Mouse (Mus musculus) heart, adult 9 months (tissue): ENCODE data around the gene Grm7.

Experiments
- DNase-seq, 2 experiments: peaks; one replicate each; pipeline ENCODE4 v3.0.0; 2022; ENCODE audit warnings: low spot score in 2 of 2

Gene Grm7

DNA sequence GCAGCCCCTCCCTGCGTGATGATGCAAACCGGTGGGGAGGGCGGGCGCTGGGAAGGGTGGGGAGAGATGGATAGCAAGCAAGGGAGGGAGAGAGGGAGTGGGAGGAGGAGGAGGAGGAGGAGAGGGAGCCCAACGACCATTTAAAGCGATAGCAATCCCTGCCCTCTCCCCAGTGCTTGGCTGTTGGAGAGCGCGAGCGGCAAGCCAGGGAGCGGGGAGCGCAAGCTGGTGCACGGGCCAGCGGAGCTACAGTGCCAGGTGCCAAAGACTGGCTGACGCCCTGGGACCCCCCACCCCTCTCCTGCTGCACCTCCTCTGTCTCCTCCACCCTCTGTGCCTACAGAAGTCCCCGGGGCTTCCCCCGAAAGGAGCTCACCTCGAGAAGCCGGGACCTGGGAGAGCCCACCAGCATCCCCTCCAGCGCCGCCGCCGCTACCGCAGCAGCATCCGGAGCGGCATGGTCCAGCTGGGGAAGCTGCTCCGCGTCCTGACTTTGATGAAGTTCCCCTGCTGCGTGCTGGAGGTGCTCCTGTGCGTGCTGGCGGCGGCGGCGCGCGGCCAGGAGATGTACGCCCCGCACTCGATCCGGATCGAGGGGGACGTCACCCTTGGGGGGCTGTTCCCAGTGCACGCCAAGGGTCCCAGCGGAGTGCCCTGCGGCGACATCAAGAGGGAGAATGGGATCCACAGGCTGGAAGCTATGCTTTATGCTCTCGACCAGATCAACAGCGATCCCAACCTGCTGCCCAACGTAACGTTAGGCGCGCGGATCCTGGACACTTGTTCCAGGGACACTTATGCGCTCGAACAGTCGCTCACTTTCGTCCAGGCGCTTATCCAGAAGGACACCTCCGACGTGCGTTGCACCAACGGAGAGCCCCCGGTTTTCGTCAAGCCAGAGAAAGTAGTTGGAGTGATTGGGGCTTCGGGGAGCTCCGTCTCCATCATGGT, at the start of gene Grm7:
Grm7 (plus strand) TSS at position 171 of the 951 bp plus-strand sequence.
- DNase-seq, result no peak

DNA sequence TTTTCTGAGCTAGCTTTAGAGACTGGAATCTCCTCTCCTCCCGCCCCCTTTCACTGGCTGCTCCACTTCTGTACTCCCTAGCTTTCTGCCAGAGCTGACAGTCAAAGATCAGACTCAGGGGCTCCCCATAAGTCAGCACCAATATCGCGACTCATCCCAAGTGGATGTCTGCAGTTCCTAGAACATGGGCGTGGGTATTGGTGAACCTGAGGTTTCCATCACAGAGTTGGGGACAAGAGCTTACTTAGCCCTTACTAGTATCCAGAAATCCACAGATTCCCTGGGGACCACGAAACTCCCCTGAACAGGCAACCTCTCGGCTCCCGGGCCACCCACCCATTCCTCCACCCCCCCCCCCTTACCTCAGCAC, 355 bp upstream of the Grm7 start:
- DNase-seq, result no peak

DNA sequence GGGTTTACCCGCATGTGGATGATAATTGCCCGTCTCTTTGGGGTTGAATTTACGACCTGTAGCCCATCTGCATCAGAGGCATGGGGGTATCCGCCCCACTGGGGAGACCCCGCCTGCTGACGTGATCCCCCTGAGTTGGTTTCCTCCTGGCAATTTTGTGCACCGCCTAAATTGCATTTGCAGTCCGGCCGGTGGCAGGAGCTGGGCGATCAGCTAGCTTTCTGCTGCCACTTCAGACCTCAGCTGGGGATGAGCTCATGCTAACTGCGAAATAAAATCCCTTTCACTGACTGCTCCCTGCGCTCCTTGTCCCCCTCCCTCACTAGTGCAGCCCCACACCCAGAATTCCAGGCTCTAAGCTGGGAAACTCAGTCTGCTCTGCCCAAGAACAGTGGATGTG, 1.5 kb downstream of the Grm7 start:
- DNase-seq, result no peak

DNA sequence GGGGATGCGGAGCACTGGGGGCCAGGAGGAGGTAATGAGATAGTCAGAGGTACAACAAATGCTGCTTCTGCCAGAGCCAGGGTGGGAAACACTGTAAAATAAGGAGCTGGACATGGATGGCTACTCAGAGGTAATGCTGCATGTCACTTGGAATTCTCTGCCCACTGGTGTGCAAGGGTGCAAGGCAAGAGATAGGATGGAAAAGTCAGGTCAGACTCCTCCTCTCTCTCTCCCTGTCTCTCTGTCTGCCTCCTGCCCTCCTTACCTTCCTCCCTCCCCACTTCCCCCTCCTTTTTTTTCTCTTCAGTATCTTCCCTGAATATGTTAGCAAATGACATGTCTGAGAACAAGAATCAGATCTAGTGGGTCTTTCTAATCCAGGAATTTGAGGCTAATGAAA, 3.8 kb downstream of the Grm7 start:
- DNase-seq, result no peak

DNA sequence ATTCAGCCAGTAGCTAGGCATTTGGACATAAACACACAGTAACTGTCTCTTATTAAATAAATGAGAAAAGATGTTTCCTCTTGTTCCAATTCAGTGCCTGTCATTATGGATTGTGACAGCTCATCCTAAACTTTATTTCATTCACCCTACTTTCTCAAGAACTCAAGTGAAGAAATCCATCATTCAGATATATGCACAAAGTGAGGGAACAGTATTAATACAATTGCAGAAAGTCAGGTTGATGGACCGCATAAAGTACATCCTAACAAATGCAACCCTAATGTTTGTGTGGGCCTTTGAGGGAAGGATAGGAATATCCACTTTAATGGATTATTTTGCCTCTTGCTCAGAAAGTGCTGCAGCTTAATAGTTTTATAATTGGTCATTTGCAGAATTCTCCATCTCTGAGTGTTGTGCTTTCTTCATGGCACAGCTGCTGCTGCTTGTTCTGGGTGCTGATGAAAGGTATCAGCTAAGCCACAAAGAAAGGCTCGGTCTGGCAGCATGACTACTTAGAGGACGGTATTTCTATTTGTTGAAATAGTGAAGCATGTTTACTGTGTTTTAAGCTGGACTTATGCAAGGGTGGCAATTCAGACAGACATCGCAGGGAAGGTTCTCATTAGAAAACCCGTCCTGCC, 8.1 kb downstream of the Grm7 start:
- no peak for DNase-seq

DNA sequence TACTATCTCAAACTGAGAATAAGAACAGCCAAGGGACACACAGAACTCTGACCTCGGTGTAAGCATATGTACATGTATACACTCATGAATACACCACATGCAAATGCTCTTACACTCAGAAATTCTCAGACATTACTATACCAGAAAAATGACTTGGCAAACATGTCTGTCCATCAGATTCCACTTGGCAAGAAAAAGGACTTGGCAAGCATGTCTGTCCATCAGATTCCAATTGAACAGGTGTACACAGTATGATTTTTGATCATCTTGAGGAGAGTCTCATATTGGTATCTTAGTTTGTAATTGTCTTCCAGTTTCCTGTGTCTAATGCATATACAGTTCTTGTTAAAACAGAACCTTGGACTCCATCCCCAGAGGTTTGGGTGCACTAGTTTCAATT, 19.1 kb downstream of the Grm7 start:
- no peak for DNase-seq

DNA sequence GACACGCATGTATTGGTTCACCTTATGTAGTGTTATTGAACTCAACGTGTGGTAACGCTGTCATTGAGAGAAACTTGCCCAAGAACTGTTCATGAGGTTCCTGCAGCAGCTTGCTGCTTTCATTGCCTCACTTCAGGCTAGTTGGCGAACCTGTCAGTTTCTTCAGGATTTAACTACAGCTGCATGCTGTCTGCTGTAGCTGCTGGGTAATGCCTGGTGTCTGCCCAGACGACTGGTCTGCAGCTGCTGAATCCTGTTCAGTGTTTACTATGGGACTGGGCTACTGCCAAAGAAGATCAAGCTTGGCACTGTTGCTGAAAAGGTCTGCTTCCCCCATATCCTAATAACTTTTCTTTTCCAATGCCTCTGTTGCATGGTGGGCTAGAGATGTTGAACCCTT, 23.1 kb downstream of the Grm7 start:
- DNase-seq, result no peak

DNA sequence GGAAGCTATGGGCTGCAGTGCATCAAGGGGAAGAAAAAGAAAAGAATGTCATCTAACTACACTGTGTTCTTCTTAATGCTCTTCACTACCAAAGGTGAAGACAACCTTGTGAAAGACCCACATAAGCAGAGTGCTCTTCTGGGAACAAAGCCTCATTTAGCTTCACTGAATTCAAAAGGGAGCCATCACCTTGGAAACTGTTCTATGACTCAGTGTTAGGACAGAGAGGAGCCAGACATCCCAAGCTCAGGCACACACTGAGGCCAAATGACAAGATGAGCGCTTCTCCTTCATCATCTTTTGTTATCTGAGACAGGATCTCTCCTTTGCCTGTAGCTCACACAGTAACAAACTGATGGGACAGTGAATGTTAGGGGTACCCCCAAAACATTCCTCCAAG, 45.6 kb downstream of the Grm7 start:
- DNase-seq, result no peak

DNA sequence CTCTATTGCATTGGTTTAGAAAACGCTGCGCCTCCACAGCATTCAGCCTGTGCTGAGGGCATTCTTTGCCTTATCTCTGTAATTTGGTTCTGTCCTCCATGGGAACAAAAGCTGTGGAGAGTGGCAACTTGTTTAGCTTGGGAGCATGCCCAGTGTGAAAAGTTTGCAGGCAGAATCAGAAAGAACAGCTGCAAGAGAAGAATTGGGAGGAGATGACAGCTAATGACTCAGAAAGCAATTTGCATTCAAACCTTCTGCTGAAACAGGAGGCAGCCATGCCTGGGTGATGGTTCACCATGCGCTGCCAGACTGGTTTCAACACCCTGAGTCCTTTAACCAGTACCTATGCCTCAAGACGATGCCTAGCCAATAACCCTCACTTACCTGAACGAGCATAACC, 64.4 kb downstream of the Grm7 start:
- no peak for DNase-seq

DNA sequence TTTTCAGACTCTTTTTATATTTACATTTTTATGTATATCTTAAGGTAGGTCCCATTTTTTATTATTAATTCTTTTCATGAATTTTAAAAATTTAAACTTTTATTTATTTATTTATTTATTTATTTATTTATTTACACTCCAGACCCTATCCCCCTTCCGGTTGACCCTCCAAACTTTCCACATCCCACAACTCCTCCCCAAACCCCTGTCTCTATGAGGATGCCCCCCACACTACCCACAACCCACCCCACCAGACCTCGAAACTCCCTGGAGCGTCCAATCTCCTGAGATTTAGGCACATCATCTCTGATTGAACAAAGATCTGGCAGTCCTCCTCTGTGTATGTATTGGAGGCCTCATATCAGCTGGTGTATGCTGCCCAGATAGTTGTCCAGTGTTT, 69.6 kb downstream of the Grm7 start:
- no peak for DNase-seq

DNA sequence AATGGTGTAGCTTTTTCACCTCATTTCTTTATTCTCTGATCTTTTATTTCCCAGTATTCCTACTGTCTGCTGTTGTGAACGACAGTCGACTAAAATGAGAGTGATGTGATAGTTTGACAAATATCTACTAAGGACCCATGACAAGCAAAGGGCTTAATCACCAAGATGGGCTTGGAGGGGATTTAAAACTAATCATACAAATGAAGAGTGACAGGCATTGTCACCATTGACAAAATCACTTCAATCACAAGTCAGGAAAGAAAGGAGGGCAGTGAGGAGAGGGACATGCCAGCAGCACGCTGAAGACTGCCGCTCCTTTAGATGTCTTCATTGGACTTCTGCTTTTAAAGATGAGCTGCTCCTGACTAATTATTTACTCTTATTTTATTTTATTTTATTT, 78.0 kb downstream of the Grm7 start:
- DNase-seq, result no peak

DNA sequence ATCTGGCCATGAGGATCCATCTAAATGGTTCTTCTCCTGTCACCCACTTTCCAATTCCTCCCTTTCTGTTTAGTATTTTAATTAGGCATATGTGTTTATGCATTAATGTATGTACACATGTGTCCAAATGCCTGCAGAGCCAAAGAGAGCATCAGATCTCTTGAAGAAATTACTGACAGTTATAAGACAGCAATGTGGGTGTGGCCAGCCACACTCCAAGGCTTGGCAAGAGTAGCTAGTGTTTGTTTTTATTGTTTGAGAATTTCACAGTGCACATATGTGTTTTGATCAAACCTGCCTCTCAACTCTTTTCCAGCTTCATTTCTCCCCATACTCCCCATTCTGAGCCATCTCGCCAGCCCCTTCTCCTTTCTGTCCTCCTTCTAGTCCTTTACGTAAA, 88.5 kb downstream of the Grm7 start:
- no peak for DNase-seq

DNA sequence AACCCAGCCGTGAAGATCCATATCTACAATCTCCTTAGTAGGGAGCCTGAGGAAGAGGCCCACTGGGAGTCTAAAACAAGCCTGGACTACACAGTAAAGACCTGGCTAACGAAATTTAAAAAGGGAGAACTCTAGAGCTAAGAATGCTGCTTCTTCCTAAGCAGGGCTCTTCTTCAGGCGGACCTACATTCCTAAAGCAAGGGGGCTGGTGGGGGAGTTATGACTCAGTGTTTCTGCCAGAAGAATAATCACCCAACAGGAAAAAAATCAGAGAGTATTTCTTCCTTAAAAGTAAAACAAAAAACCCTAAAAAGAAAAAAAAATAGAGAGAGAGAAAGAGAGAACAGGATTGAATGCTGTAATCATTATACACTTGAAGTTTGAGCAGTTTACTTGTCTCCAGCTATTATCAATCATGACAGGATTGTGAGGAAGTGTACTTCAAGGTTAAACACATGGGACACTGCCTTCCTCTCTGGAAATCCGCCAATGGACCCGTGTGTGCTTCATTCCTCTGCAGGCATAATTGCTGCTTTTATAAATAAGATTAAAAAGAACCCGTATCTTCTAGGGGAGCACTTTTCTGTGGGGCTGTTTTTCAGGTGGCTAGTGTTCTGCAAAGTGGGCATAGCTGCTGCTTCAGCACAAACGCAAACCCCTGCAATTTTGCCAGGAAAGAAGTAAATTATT, 98.7 kb downstream of the Grm7 start:
- no peak for DNase-seq

DNA sequence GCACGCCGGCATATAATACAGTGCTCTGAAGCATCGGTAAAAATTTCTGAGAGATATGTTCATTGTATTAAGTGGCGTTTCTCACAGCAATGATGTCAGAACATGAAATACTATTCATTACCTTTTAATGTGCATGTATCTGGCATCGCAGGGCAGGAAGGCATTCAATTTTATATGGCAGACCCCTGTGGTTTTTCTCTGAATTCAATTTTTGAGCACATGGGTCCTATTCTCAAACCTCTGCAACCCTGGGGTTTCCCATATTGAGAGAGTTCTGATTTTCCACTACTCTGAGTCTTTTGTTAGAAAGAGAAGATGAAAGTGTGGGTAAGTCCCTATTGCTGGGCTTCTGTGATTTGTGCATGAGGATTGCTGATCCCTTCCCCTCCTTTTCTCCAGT, 110.5 kb downstream of the Grm7 start:
- no peak for DNase-seq

DNA sequence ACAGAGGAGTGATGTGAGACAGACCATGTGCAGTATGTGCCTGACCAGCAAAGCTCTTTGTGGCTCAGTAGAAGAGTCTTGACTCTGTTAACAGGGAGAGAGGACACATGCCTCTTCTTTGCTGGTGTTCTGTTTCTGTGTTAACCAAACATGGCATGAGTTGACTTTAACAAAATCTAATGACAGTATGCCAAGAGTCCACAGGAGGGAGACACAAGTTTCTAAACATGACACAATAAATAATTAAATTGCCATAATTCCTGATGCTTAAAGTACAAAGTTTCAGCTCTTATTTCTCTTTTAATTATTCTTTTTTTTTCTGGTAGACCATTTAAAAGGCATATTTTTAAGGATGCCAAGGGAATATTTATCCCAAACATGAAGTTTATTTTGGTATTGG, 124.2 kb downstream of the Grm7 start:
- no peak for DNase-seq

DNA sequence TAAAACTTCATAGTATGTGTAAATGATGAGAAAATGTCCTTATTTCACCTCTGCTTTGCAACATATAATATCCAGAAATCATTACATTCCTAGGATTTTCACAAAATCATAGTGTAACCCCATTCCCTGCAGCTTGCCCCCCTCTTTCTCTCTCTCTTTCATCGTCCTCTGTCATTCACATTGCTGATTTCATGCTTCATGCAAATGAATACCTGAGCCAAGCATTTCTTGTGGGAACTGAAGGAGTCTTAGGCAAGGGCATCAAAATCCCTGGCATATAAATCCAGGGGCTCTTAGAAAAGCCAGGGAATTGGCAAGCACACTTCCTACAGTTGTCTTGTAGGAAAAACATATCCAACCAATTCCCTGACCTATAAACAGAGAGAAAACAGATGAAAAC, 127.3 kb downstream of the Grm7 start:
- no peak for DNase-seq

DNA sequence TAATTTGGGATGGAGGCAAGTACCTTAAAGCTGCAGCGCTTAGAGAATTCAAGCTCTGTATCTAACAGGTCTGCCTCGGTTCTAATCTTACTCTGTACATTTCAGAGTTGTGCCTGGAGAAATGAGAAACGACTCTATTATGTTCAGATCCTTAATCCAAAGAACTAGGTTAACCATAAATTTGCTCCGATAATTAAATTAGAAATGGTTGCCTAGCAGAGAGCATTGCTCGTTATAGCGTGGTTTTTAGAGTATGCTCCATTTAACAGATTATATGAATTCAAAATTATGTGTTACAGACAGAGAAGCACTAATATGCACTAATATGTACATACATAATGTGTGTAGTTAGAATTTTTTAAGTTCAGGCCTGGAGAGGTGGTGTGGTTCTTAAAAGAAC, 130.7 kb downstream of the Grm7 start:
- no peak for DNase-seq

DNA sequence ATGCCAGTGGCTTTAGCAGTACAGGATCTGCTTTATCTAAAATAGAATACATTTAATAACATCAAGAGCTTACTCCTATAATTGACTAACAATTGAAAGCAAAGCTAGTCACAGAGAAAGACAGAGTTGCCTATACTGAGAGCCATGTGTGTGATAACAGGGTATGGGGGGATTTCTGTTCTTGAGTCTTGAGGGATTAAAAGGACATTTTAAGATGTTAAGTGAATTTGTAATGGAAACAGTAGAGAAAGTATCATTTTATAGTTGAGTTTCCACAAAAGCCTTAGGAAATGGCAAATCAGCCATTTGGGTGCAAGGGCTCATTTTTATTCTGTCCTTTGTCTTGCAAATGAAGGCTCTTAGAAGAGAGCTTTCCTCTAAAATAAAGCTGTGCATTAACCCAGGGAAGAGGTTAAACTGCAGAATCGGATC, 140.1 kb downstream of the Grm7 start:
- no peak for DNase-seq

DNA sequence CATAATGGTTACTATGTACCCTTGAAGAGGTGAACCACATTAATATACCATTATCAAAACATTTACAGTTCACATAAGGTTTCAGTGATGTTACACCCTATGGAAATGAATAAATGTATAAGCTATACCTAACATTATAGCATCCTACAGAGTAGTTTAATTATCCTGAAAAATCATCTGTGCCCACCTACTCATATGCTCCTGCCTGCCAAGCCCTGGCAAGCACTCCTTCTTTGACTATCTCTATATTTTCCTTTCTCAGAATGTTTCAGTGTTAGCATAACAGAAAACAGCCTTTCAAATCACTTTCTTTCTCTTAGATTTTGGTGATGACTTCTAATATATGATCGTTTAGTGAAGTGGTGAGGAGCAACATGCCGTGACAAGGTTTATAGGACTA, 147.3 kb downstream of the Grm7 start:
- no peak for DNase-seq

DNA sequence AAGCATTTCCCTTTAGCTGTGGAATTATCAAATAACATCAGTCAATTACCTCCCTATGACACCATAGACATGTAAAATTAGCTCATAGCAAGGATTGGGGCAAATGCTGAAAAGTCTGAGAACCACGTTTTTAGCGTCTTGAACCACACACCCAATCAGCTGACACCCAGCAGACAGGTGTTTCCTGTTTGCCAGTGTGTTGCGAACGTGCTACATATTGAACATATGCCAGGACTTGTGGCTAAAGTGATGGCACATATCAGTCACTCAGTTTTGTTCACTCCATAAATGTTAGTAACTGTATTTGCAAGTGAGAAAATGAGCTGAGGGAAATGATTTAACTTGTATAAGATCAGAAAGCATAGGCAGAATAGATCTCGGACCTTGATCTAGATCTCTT, 162.1 kb downstream of the Grm7 start:
- no peak for DNase-seq

DNA sequence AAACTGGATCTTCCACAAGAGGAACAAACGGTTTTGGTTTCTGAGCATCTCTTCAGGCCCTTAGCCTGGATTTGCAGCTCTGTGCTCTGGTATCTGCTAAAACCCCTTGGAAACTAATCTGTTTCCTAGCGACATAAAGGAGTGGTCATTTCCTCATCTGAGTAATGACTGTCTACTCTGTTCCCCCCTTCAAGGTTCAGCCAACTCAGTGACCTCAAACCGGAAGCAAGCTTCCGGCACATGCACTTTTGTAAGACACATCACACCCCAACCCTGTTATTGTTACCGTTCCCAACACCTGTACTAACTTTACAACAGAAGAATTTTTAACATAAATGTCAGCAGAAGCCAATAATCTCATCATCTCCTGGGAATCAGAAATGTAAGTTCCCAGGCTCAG, 166.8 kb downstream of the Grm7 start:
- DNase-seq, result no peak

DNA sequence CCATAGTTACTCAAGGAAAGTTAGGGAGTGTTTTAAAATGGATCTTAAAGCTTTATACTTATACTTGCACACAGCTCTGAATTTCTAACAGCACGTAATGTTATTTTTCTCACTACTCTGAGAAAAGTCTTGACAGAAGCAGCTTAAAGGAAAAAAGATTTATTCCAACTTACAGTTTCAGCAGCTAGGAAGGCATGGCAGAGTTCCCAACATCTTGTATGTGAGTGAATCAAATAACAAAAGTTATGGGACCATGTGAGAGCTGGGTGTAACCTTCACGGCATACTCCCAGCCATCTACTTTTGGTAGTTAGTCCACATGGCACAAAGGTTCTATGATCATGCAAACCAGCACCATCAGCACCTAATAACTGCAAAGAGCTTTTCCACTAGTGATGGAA, 172.9 kb downstream of the Grm7 start:
- DNase-seq, result no peak

DNA sequence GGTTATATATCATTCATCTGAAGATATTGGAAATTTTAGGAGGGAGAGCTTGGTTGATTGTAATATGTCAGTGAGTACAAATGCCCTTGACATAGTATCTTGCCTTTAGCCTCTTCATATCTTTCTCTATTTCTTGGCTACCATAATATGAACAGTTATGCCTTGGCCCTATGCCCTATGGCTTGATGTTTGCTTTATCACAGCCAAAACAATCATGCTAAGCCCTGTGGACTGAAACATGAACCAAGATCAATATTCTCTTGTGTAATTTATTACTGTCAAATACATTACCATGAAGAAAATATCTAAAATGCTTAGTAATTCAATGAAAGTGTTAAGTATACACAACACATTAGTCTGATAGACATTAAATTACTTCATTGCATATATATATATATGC, 222.9 kb downstream of the Grm7 start:
- DNase-seq, result no peak
